Mouse (Mus musculus) kidney, postnatal 36 days (tissue): ENCODE results near the gene Leprot.

Experiments
- DNase-seq, 2 experiments: peaks; one replicate each; pipeline ENCODE4 v3.0.0; 2021 to 2022; ENCODE audit warnings: mixed read lengths in 2 of 2

The Leprot gene

GRCm38 (mm10) chr4:101664766-101665165 is 17.2 kb downstream of the Leprot start:
- DNase-seq, result no peak

- peak; percentile 27 to 38 for DNase-seq
Measured at GRCm38 (mm10) chr4:101669161-101669560, 21.6 kb downstream of the Leprot start.

- peak in 1 of 2 experiments; percentile 19 for DNase-seq
Measured at GRCm38 (mm10) chr4:101669811-101670210, 22.3 kb downstream of the Leprot start.

- DNase-seq, result no peak
Measured at GRCm38 (mm10) chr4:101674790-101675189, 27.3 kb downstream of the Leprot start.

GRCm38 (mm10) chr4:101675726-101676125 is 28.2 kb downstream of the Leprot start:
- peak; percentile 53 to 79 for DNase-seq

GRCm38 (mm10) chr4:101682620-101683019 is 35.1 kb downstream of the Leprot start:
- no peak for DNase-seq

GRCm38 (mm10) chr4:101683086-101683485 is 35.6 kb downstream of the Leprot start:
- DNase-seq, result no peak

GRCm38 (mm10) chr4:101684821-101685220 is 37.3 kb downstream of the Leprot start:
- no peak for DNase-seq

- DNase-seq, result no peak
Measured at GRCm38 (mm10) chr4:101686227-101686810, 38.8 kb downstream of the Leprot start.

- no peak for DNase-seq
Measured at GRCm38 (mm10) chr4:101689241-101689640, 41.7 kb downstream of the Leprot start.

- peak in 1 of 2 experiments; percentile 24 for DNase-seq
Measured at GRCm38 (mm10) chr4:101689645-101690044, 42.1 kb downstream of the Leprot start.

GRCm38 (mm10) chr4:101692892-101693291 is 45.4 kb downstream of the Leprot start:
- peak; percentile 33 to 43 for DNase-seq

- no peak for DNase-seq
Measured at GRCm38 (mm10) chr4:101694529-101694928, 47.0 kb downstream of the Leprot start.

- no peak for DNase-seq
Measured at GRCm38 (mm10) chr4:101697236-101697635, 49.7 kb downstream of the Leprot start.

- peak in 1 of 2 experiments; percentile 22 for DNase-seq
Measured at GRCm38 (mm10) chr4:101699423-101699822, 51.9 kb downstream of the Leprot start.

- no peak for DNase-seq
Measured at GRCm38 (mm10) chr4:101700892-101701640, 53.5 kb downstream of the Leprot start.

- DNase-seq, result no peak
Measured at GRCm38 (mm10) chr4:101705325-101705724, 57.8 kb downstream of the Leprot start.

GRCm38 (mm10) chr4:101707234-101707633 is 59.7 kb downstream of the Leprot start:
- no peak for DNase-seq

GRCm38 (mm10) chr4:101707953-101708352 is 60.4 kb downstream of the Leprot start:
- DNase-seq, result no peak
